ENCODE assay signal across 13 mouse cellular contexts in genomic region chr15:80765381-80765780, GRCm38 (mm10). TPM values are rescaled to one million over a fixed set of nuclear protein-coding genes. Genes with fewer than 3 reads are reported as not detected.
DNase-seq lines count a peak whose midpoint lies in the region; ATAC-seq and TF ChIP-seq lines count a peak whose summit lies in the region.
"Had no signal": no experiment of that assay in that cellular context is flagged by ENCODE, and none has a peak within 500 bp of the region (broad histone marks: within the 10 kb centered on the region; RNA-seq: fewer than 3 reads in every experiment).

No protein-coding gene starts in this region.

- no peak overlapping the region for H3K4me3 ChIP-seq in midbrain, postnatal 0 days (ENCODE audit: low read depth, low read length)
- no peak overlapping the region for H3K4me3 ChIP-seq in midbrain, embryonic 16.5 days (ENCODE audit: low read depth, low read length)
- no peak overlapping the region for H3K4me3 ChIP-seq in myocyte
- H3K4me3 ChIP-seq in intestine, embryonic 16.5 days (ENCODE audit: low read length): no peak overlapping the region
- no peak overlapping the region for H3K4me3 ChIP-seq in forebrain, embryonic 15.5 days
- H3K4me3 ChIP-seq: heart, embryonic 13.5 days; limb, embryonic 12.5 days; stomach, embryonic 15.5 days had no signal

- ATAC-seq in midbrain, postnatal 0 days (ENCODE audit: low FRiP score): no peak
- no peak for ATAC-seq in midbrain, embryonic 16.5 days
- ATAC-seq in intestine, embryonic 16.5 days: no peak
- no peak for ATAC-seq in forebrain, embryonic 15.5 days (replicated peaks)

- H3K9me3 ChIP-seq in midbrain, postnatal 0 days (ENCODE audit: low read length): no peaks in the 10 kb centered on the region
- no peaks in the 10 kb centered on the region for H3K9me3 ChIP-seq in midbrain, embryonic 16.5 days (replicated peaks; ENCODE audit: control insufficient read depth, low read length, poor library complexity, severe bottlenecking)
- no peaks in the 10 kb centered on the region for H3K9me3 ChIP-seq in intestine, embryonic 16.5 days (ENCODE audit: control insufficient read depth, low read length)
- no peaks in the 10 kb centered on the region for H3K9me3 ChIP-seq in forebrain, embryonic 15.5 days
- H3K9me3 ChIP-seq: heart, embryonic 13.5 days; limb, embryonic 12.5 days; stomach, embryonic 15.5 days had no signal

- no peak overlapping the region for H3K4me2 ChIP-seq in midbrain, postnatal 0 days (ENCODE audit: low read depth, low read length, poor library complexity, severe bottlenecking)
- H3K4me2 ChIP-seq in midbrain, embryonic 16.5 days (ENCODE audit: low read length): no peak overlapping the region
- peak overlapping the region; percentile 46 for H3K4me2 ChIP-seq in myocyte (ENCODE audit: low read depth)
- no peak overlapping the region for H3K4me2 ChIP-seq in intestine, embryonic 16.5 days (ENCODE audit: low read depth, low read length)
- no peak overlapping the region for H3K4me2 ChIP-seq in forebrain, embryonic 15.5 days (replicated peaks)
- H3K4me2 ChIP-seq: heart, embryonic 13.5 days; limb, embryonic 12.5 days; stomach, embryonic 15.5 days had no signal

- H3K27ac ChIP-seq in midbrain, postnatal 0 days (ENCODE audit: low read depth, low read length): no peak overlapping the region
- H3K27ac ChIP-seq in midbrain, embryonic 16.5 days (ENCODE audit: low read length): no peak overlapping the region
- no peak overlapping the region for H3K27ac ChIP-seq in intestine, embryonic 16.5 days (ENCODE audit: low read length)
- no peak overlapping the region for H3K27ac ChIP-seq in forebrain, embryonic 15.5 days (replicated peaks)
- H3K27ac ChIP-seq: heart, embryonic 13.5 days; kidney, postnatal 0 days; limb, embryonic 12.5 days; stomach, embryonic 15.5 days had no signal

- TF ChIP-seq POLR2A in myocyte (IDR thresholded peaks at IDR 0.05; ENCODE audit: insufficient read length, low read depth): no peak

- no peaks in the 10 kb centered on the region for H3K79me2 ChIP-seq in myocyte (ENCODE audit: control insufficient read depth, insufficient read depth)

- H3K27me3 ChIP-seq in midbrain, postnatal 0 days (ENCODE audit: insufficient read depth, low read length): no peaks in the 10 kb centered on the region
- no peaks in the 10 kb centered on the region for H3K27me3 ChIP-seq in midbrain, embryonic 16.5 days (ENCODE audit: control insufficient read depth, insufficient read depth, low read depth, low read length)
- H3K27me3 ChIP-seq in myocyte (ENCODE audit: control insufficient read depth, insufficient read depth, insufficient read length): no peaks in the 10 kb centered on the region
- no peaks in the 10 kb centered on the region for H3K27me3 ChIP-seq in intestine, embryonic 16.5 days (replicated peaks; ENCODE audit: control insufficient read depth, insufficient read depth, low read length)
- H3K27me3 ChIP-seq in forebrain, embryonic 15.5 days: no peaks in the 10 kb centered on the region
- H3K27me3 ChIP-seq: heart, embryonic 13.5 days; limb, embryonic 12.5 days; stomach, embryonic 15.5 days had no signal

- WGBS in midbrain, postnatal 0 days: 76% methylated on average over 2 of the region's 2 CpGs
- WGBS in midbrain, embryonic 16.5 days: 79% methylated on average over 2 of the region's 2 CpGs
- WGBS in intestine, embryonic 16.5 days: 86% methylated on average over 2 of the region's 2 CpGs
- 74% methylated on average over 2 of the region's 2 CpGs for WGBS in forebrain, embryonic 15.5 days

- H3ac ChIP-seq in myocyte (ENCODE audit: control insufficient read depth, insufficient read length): no peak overlapping the region

- no peak for TF ChIP-seq CTCF in midbrain, postnatal 0 days (IDR thresholded peaks at IDR 0.05)

- H3K4me1 ChIP-seq in midbrain, postnatal 0 days (ENCODE audit: insufficient read depth, low read length): no peaks in the 10 kb centered on the region
- H3K4me1 ChIP-seq in midbrain, embryonic 16.5 days (ENCODE audit: control insufficient read depth, insufficient read depth, low read length): no peaks in the 10 kb centered on the region
- H3K4me1 ChIP-seq in intestine, embryonic 16.5 days (ENCODE audit: control insufficient read depth, insufficient read depth, low read length): no peaks in the 10 kb centered on the region
- no peaks in the 10 kb centered on the region for H3K4me1 ChIP-seq in forebrain, embryonic 15.5 days
- H3K4me1 ChIP-seq: heart, embryonic 13.5 days; limb, embryonic 12.5 days; stomach, embryonic 15.5 days had no signal

- H3K36me3 ChIP-seq in midbrain, postnatal 0 days (ENCODE audit: insufficient read depth, low read length): no peaks in the 10 kb centered on the region
- H3K36me3 ChIP-seq in midbrain, embryonic 16.5 days (ENCODE audit: control insufficient read depth, insufficient read depth, low read length): no peaks in the 10 kb centered on the region
- H3K36me3 ChIP-seq in myocyte (ENCODE audit: control insufficient read depth, insufficient read depth): no peaks in the 10 kb centered on the region
- no peaks in the 10 kb centered on the region for H3K36me3 ChIP-seq in intestine, embryonic 16.5 days (ENCODE audit: control insufficient read depth, insufficient read depth, low read length)
- no peaks in the 10 kb centered on the region for H3K36me3 ChIP-seq in forebrain, embryonic 15.5 days
- H3K36me3 ChIP-seq: heart, embryonic 13.5 days; limb, embryonic 12.5 days; stomach, embryonic 15.5 days had no signal

- no peak overlapping the region for H3K9ac ChIP-seq in midbrain, postnatal 0 days (replicated peaks; ENCODE audit: low read length, poor library complexity, severe bottlenecking)
- no peak overlapping the region for H3K9ac ChIP-seq in midbrain, embryonic 16.5 days (ENCODE audit: low read depth, low read length)
- no peak overlapping the region for H3K9ac ChIP-seq in intestine, embryonic 16.5 days (ENCODE audit: low read depth, low read length)
- H3K9ac ChIP-seq in forebrain, embryonic 15.5 days (replicated peaks): no peak overlapping the region
- H3K9ac ChIP-seq: heart, embryonic 13.5 days; limb, embryonic 12.5 days; stomach, embryonic 15.5 days had no signal

- peak; percentile 38 to 57 for DNase-seq in adrenal gland, adult (ENCODE audit: inconsistent age in 2 of 2, low spot score in 1 of 2)
- no peak for DNase-seq in adrenal gland, adult 8-10 months
- DNase-seq in midbrain, postnatal 0 days (ENCODE audit: low spot score): peak; percentile 35
- DNase-seq in gastrocnemius, adult 8-10 months (ENCODE audit: low spot score in 2 of 2): peak; percentile 65 to 84
- DNase-seq: right cerebral cortex, adult 18-20 months had no signal

TF ChIP-seq in myocyte, 11 proteins besides CTCF, POLR2A, EP300 and RAD21:
- TF ChIP-seq MAX (IDR thresholded peaks at IDR 0.05; ENCODE audit: low read depth) (no peak), TCF3 (IDR thresholded peaks at IDR 0.05; ENCODE audit: insufficient read length, low read depth) (peak; percentile 82), TCF12 (IDR thresholded peaks at IDR 0.05; ENCODE audit: insufficient read depth, poor library complexity, severe bottlenecking) (peak; percentile 85), REST (IDR thresholded peaks at IDR 0.05; ENCODE audit: insufficient read depth, insufficient read length) (no peak), CEBPB (IDR thresholded peaks at IDR 0.05; ENCODE audit: insufficient read depth, poor library complexity, severe bottlenecking) (no peak), MYOD1 (IDR thresholded peaks at IDR 0.05; ENCODE audit: control insufficient read depth in 1 of 3, insufficient read length in 2 of 3, low read depth in 2 of 3) (peak; percentile 94 to 98 (median 96)), POLR2AphosphoS2 (IDR thresholded peaks at IDR 0.05; ENCODE audit: insufficient read length, low read depth) (no peak), SRF (IDR thresholded peaks at IDR 0.05; ENCODE audit: control insufficient read depth, insufficient read length, low read depth) (no peak), USF1 (IDR thresholded peaks at IDR 0.05; ENCODE audit: low read depth) (peak; percentile 78), MYOG (IDR thresholded peaks at IDR 0.05; ENCODE audit: control insufficient read depth in 1 of 3, insufficient read depth in 1 of 3, insufficient read length in 2 of 3, low read depth in 2 of 3) (peak; percentile 74 to 94 (median 90)), E2F4 (IDR thresholded peaks at IDR 0.05; ENCODE audit: insufficient read depth) (no peak)
TF ChIP-seq in myocyte: peak in this region for 5.

RNA-seq across cellular contexts. Expression of gene Tnrc6b, which starts 54.3 kb away (rescaled TPM):
- total RNA-seq in adrenal gland, adult 8-10 months (2022): 10 to 100 TPM; 61.4 to 85.1 (median 69.2) TPM
- total RNA-seq in midbrain, postnatal 0 days (2014; rRNA removed): 30.0 and 39.0 TPM in 2 replicates
- 21.5 and 26.3 TPM in 2 replicates for polyA plus RNA-seq in midbrain, postnatal 0 days (2015; fragmentation: Nextera tagmentation; extraction: Ambion mirVana)
- polyA plus RNA-seq in midbrain, embryonic 16.5 days (2015; fragmentation: Nextera tagmentation; extraction: Ambion mirVana): 33.5 and 44.0 TPM in 2 replicates
- 10 to 100 TPM; 46.5 to 53.7 (median 48.9) TPM for total RNA-seq in gastrocnemius, adult 8-10 months (2022)
- polyA plus RNA-seq in myocyte (2012; fragmentation: generic; extraction: Trizol): 8.9 TPM
- polyA plus RNA-seq in intestine, embryonic 16.5 days (2015; fragmentation: Nextera tagmentation; extraction: Ambion mirVana): 18.0 and 18.2 TPM in 2 replicates
- polyA plus RNA-seq in forebrain, embryonic 15.5 days (2015; fragmentation: Nextera tagmentation; extraction: Ambion mirVana): 34.2 and 35.2 TPM in 2 replicates
